Mouse (Mus musculus): Measurements from ENCODE around the gene Lrrc4c. TPM values are rescaled to one million over a fixed set of nuclear protein-coding genes. Genes with fewer than 3 reads are reported as not detected.

Gene Lrrc4c
- polyA plus RNA-seq, 1 experiment from 2014 or later = 2.0 TPM

- no peak for ATAC-seq (ENCODE audit: insufficient number of reproducible peaks, insufficient read depth, low FRiP score, low TSS enrichment, low read depth)
- no peaks in the 10 kb centered on the region for H3K36me3 ChIP-seq
- no peak overlapping the region for H3K27ac ChIP-seq
- no peaks in the 10 kb centered on the region for H3K9me3 ChIP-seq
- H3K4me2 ChIP-seq = no peak overlapping the region
- H3K9ac ChIP-seq = no peak overlapping the region
- 87% methylated on average over 7 of the region's 7 CpGs for WGBS
- no peaks in the 10 kb centered on the region for H3K4me1 ChIP-seq
- no peak overlapping the region for H3K4me3 ChIP-seq
- H3K27me3 ChIP-seq = no peaks in the 10 kb centered on the region
Observed at GRCm38 (mm10) chr2:96714561-96714960, 396.6 kb downstream of the Lrrc4c start.

- ATAC-seq (ENCODE audit: insufficient number of reproducible peaks, insufficient read depth, low FRiP score, low TSS enrichment, low read depth) = no peak
- 81% methylated on average over 2 of the region's 2 CpGs for WGBS
- no peaks in the 10 kb centered on the region for H3K27me3 ChIP-seq
- no peaks in the 10 kb centered on the region for H3K36me3 ChIP-seq
- H3K9ac ChIP-seq = no peak overlapping the region
- H3K27ac ChIP-seq = no peak overlapping the region
- H3K4me2 ChIP-seq = no peak overlapping the region
- no peak overlapping the region for H3K4me3 ChIP-seq
- no peaks in the 10 kb centered on the region for H3K9me3 ChIP-seq
- H3K4me1 ChIP-seq = no peaks in the 10 kb centered on the region
Observed at GRCm38 (mm10) chr2:96717353-96717752, 399.4 kb downstream of the Lrrc4c start.

- no peaks in the 10 kb centered on the region for H3K36me3 ChIP-seq
- no peak for ATAC-seq (ENCODE audit: insufficient number of reproducible peaks, insufficient read depth, low FRiP score, low TSS enrichment, low read depth)
Observed at GRCm38 (mm10) chr2:96723395-96723794, 405.4 kb downstream of the Lrrc4c start.

GRCm38 (mm10) chr2:96736081-96736480 lies 418.1 kb downstream of the Lrrc4c start:
- Histone ChIP-seq H3K4me3 (no peak overlapping the region), H3K9me3 (no peaks in the 10 kb centered on the region), H3K4me1 (no peaks in the 10 kb centered on the region), H3K36me3 (no peaks in the 10 kb centered on the region), H3K4me2 (no peak overlapping the region), H3K27me3 (no peaks in the 10 kb centered on the region), H3K27ac (no peak overlapping the region), H3K9ac (no peak overlapping the region)
- no peak for ATAC-seq (ENCODE audit: insufficient number of reproducible peaks, insufficient read depth, low FRiP score, low TSS enrichment, low read depth)

More at GRCm38 (mm10) chr2:96723395-96723794, 405.4 kb downstream of the Lrrc4c start:
- H3K9ac ChIP-seq = no peak overlapping the region
- H3K4me1 ChIP-seq = no peaks in the 10 kb centered on the region
- H3K9me3 ChIP-seq = no peaks in the 10 kb centered on the region
- H3K27ac ChIP-seq = no peak overlapping the region
- H3K4me2 ChIP-seq = no peak overlapping the region
- no peaks in the 10 kb centered on the region for H3K27me3 ChIP-seq
- H3K4me3 ChIP-seq = no peak overlapping the region

- Histone ChIP-seq H3K9me3 (no peaks in the 10 kb centered on the region), H3K27ac (no peak overlapping the region), H3K4me3 (no peak overlapping the region), H3K4me2 (no peak overlapping the region), H3K4me1 (no peaks in the 10 kb centered on the region), H3K9ac (no peak overlapping the region), H3K27me3 (no peaks in the 10 kb centered on the region), H3K36me3 (no peaks in the 10 kb centered on the region)
- no peak for ATAC-seq (ENCODE audit: insufficient number of reproducible peaks, insufficient read depth, low FRiP score, low TSS enrichment, low read depth)
Observed at GRCm38 (mm10) chr2:96755066-96755465, 437.1 kb downstream of the Lrrc4c start.

- H3K27ac ChIP-seq = no peak overlapping the region
- H3K9me3 ChIP-seq = no peaks in the 10 kb centered on the region
- no peak overlapping the region for H3K4me3 ChIP-seq
- no peaks in the 10 kb centered on the region for H3K27me3 ChIP-seq
- no peaks in the 10 kb centered on the region for H3K4me1 ChIP-seq
- ATAC-seq (ENCODE audit: insufficient number of reproducible peaks, insufficient read depth, low FRiP score, low TSS enrichment, low read depth) = no peak
- no peak overlapping the region for H3K9ac ChIP-seq
- H3K4me2 ChIP-seq = no peak overlapping the region
- H3K36me3 ChIP-seq = no peaks in the 10 kb centered on the region
- WGBS = 45% methylated on average over 1 of the region's 1 CpGs
Observed at GRCm38 (mm10) chr2:96757701-96758100, 439.7 kb downstream of the Lrrc4c start.

- Histone ChIP-seq H3K27me3 (no peaks in the 10 kb centered on the region), H3K36me3 (no peaks in the 10 kb centered on the region), H3K4me3 (no peak overlapping the region), H3K9me3 (no peaks in the 10 kb centered on the region), H3K9ac (no peak overlapping the region), H3K4me1 (no peaks in the 10 kb centered on the region), H3K4me2 (no peak overlapping the region), H3K27ac (no peak overlapping the region)
- 67% methylated on average over 5 of the region's 5 CpGs for WGBS
- ATAC-seq (ENCODE audit: insufficient number of reproducible peaks, insufficient read depth, low FRiP score, low TSS enrichment, low read depth) = no peak
Observed at GRCm38 (mm10) chr2:96763538-96763937, 445.6 kb downstream of the Lrrc4c start.

- Histone ChIP-seq H3K9me3 (no peaks in the 10 kb centered on the region), H3K4me2 (no peak overlapping the region), H3K4me1 (no peaks in the 10 kb centered on the region), H3K36me3 (no peaks in the 10 kb centered on the region), H3K9ac (no peak overlapping the region), H3K27ac (no peak overlapping the region), H3K27me3 (no peaks in the 10 kb centered on the region), H3K4me3 (no peak overlapping the region)
- no peak for ATAC-seq (ENCODE audit: insufficient number of reproducible peaks, insufficient read depth, low FRiP score, low TSS enrichment, low read depth)
Observed at GRCm38 (mm10) chr2:96775376-96775775, 457.4 kb downstream of the Lrrc4c start.

- 36% methylated on average over 6 of the region's 6 CpGs for WGBS
- H3K27ac ChIP-seq = no peak overlapping the region
- no peak overlapping the region for H3K4me3 ChIP-seq
- H3K9ac ChIP-seq = no peak overlapping the region
- ATAC-seq (ENCODE audit: insufficient number of reproducible peaks, insufficient read depth, low FRiP score, low TSS enrichment, low read depth) = no peak
- no peak overlapping the region for H3K4me2 ChIP-seq
- no peaks in the 10 kb centered on the region for H3K27me3 ChIP-seq
- no peaks in the 10 kb centered on the region for H3K36me3 ChIP-seq
- H3K4me1 ChIP-seq = no peaks in the 10 kb centered on the region
- no peaks in the 10 kb centered on the region for H3K9me3 ChIP-seq
Observed at GRCm38 (mm10) chr2:96796681-96797385, 478.9 kb downstream of the Lrrc4c start.

- WGBS = 78% methylated on average over 5 of the region's 5 CpGs
- no peak for ATAC-seq (ENCODE audit: insufficient number of reproducible peaks, insufficient read depth, low FRiP score, low TSS enrichment, low read depth)
- no peaks in the 10 kb centered on the region for H3K9me3 ChIP-seq
Observed at GRCm38 (mm10) chr2:96850839-96851396, 532.9 kb downstream of the Lrrc4c start.

GRCm38 (mm10) chr2:96853797-96854196 lies 535.8 kb downstream of the Lrrc4c start:
- H3K4me2 ChIP-seq = no peak overlapping the region
- H3K4me1 ChIP-seq = no peaks in the 10 kb centered on the region
- H3K27me3 ChIP-seq = no peaks in the 10 kb centered on the region
- no peak overlapping the region for H3K4me3 ChIP-seq
- H3K36me3 ChIP-seq = no peaks in the 10 kb centered on the region
- 93% methylated on average over 1 of the region's 1 CpGs for WGBS
- ATAC-seq (ENCODE audit: insufficient number of reproducible peaks, insufficient read depth, low FRiP score, low TSS enrichment, low read depth) = no peak
- no peak overlapping the region for H3K27ac ChIP-seq
- no peaks in the 10 kb centered on the region for H3K9me3 ChIP-seq
- no peak overlapping the region for H3K9ac ChIP-seq

More at GRCm38 (mm10) chr2:96850839-96851396, 532.9 kb downstream of the Lrrc4c start:
- Histone ChIP-seq H3K4me1 (no peaks in the 10 kb centered on the region), H3K27me3 (no peaks in the 10 kb centered on the region), H3K36me3 (no peaks in the 10 kb centered on the region), H3K27ac (no peak overlapping the region), H3K9ac (no peak overlapping the region), H3K4me3 (no peak overlapping the region), H3K4me2 (no peak overlapping the region)

GRCm38 (mm10) chr2:96876062-96876461 lies 558.1 kb downstream of the Lrrc4c start:
- H3K27ac ChIP-seq = no peak overlapping the region
- no peaks in the 10 kb centered on the region for H3K4me1 ChIP-seq
- no peaks in the 10 kb centered on the region for H3K36me3 ChIP-seq
- ATAC-seq (ENCODE audit: insufficient number of reproducible peaks, insufficient read depth, low FRiP score, low TSS enrichment, low read depth) = no peak
- H3K9ac ChIP-seq = no peak overlapping the region
- H3K9me3 ChIP-seq = no peaks in the 10 kb centered on the region
- no peak overlapping the region for H3K4me3 ChIP-seq
- H3K27me3 ChIP-seq = no peaks in the 10 kb centered on the region
- H3K4me2 ChIP-seq = no peak overlapping the region
- 95% methylated on average over 1 of the region's 1 CpGs for WGBS
